Mouse (Mus musculus) bone marrow, adult 2 months (tissue): Measurements from ENCODE around the gene Rgs7.

Source experiments
- CTCF ChIP-seq: fragments of 200-500 bp; IDR thresholded peaks from 2 replicates; pipeline ENCODE4 v1.5.1; 2011; ENCODE audit warnings: low read length, control low read depth; ENCODE audit not compliant: control insufficient read depth, insufficient read depth
- POLR2A ChIP-seq: fragments of 200-500 bp; IDR thresholded peaks from 2 replicates; pipeline ENCODE4 v1.6.1; 2011; ENCODE audit warnings: low read depth, mild to moderate bottlenecking, control low read depth, low read length, borderline replicate concordance; ENCODE audit not compliant: control insufficient read depth

GRCm38 (mm10) chr1:175426393-175426792, 65.9 kb downstream of the Rgs7 start:
- TF ChIP-seq CTCF (no peak), POLR2A (no peak)
